Mouse (Mus musculus): ENCODE results near the gene Il17ra.
A peak's percentile ranks its signal among the peaks of the same experiment; 100 is the strongest.

Il17ra gene

GRCm38 (mm10) chr6:120505531-120505930, 42.5 kb downstream of the Il17ra start:
- no peak for DNase-seq (ENCODE audit: low read depth in 1 of 2, low spot score in 2 of 2)

DNA sequence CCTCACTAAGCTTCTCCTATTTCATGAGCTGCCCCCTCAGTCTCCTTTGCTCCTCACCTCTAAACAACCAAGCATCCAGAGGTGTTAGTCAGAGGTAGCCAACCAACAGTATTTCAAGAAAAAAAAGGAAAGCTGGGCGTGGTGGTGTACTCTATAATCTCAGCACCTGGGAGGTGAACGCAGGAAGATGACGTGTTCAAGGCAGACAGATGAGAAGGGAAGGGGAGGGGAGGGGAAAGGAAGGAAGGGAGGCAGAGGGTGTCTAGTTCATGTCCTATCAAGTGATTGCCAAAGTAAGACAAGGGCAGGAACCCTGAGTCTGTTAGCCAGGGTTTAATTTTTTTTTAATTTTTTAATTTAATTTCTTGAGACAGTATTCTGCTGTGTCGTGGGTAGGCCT, 45.6 kb downstream of the Il17ra start:
- DNase-seq (ENCODE audit: low read depth in 1 of 2, low spot score in 2 of 2), result no peak

GRCm38 (mm10) chr6:120509975-120510374, 46.9 kb downstream of the Il17ra start:
- no peak for DNase-seq (ENCODE audit: low read depth in 1 of 2, low spot score in 2 of 2)

- no peak for DNase-seq (ENCODE audit: low read depth in 1 of 2, low spot score in 2 of 2)
Measured at GRCm38 (mm10) chr6:120510425-120510824, 47.4 kb downstream of the Il17ra start.

- DNase-seq (ENCODE audit: low read depth in 1 of 2, low spot score in 2 of 2), result no peak
Measured at GRCm38 (mm10) chr6:120511212-120511611, 48.2 kb downstream of the Il17ra start.

- no peak for DNase-seq (ENCODE audit: low read depth in 1 of 2, low spot score in 2 of 2)
Measured at GRCm38 (mm10) chr6:120516422-120516821, 53.4 kb downstream of the Il17ra start.

GRCm38 (mm10) chr6:120516879-120517278, 53.8 kb downstream of the Il17ra start:
- no peak for DNase-seq (ENCODE audit: low read depth in 1 of 2, low spot score in 2 of 2)

- no peak for DNase-seq (ENCODE audit: low read depth in 1 of 2, low spot score in 2 of 2)
Measured at GRCm38 (mm10) chr6:120517311-120517710, 54.3 kb downstream of the Il17ra start.

DNA sequence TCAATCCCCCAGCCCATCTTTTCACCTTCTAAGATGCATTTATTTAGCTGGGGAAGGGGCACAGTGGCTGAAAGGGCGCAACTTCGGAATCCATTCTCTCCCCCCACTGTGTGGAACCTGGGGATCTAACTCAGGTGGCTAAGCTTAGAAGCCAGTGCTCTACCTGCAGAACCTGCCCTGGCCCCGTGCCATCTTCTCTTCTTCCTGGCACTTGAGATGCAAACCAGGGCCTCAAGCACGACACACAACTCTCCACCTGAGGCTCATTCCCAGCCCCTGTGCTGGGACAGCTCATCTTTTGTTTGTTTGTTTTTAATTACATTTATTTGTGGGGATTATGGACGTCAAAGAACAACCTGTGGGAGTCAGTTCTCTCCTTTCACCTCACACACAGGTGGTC, 56.6 kb downstream of the Il17ra start:
- no peak for DNase-seq (ENCODE audit: low read depth in 1 of 2, low spot score in 2 of 2)

DNA sequence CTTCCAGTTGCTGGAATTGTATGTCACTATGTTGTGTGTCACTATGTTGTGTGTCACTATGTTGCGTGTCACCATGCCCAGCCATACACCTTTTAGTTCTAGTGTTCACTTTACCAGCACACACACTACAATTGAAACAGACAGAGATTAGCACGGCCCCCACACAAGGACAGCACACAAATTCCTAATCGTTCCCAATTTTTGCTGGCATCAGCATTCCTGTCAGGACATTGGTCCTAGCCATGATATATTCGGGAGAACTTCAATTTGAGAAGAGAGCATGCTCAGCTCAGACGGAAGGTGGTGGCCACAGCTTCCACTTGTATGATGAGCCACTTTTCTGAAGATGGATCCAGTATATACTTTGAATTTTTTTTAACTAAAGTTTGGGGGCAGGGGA, 61.7 kb downstream of the Il17ra start:
- no peak for DNase-seq (ENCODE audit: low read depth in 1 of 2, low spot score in 2 of 2)

DNA sequence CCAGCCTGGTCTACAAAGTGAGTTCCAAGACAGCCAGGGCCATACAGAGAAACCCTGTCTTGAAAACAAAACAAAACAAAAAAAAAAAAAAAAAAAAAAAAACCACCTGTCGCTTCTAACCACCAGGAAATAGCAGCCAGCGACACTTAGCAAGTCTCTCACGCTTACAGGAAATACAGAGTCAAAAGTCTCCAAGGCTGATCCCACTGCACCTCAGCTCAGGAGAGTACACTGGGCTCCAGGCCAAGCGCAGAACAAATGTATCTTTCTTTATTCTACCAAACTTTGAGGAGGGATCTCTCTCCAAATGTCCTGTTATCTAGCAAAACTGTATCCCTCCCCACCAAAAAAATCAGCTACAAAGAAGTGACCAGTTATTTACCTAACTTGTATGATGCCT, 66.1 kb downstream of the Il17ra start:
- DNase-seq (ENCODE audit: low read depth in 1 of 2, low spot score in 2 of 2), result no peak

GRCm38 (mm10) chr6:120531020-120531965, 68.2 kb downstream of the Il17ra start, which contains the start of gene Hdhd5:
Gene Hdhd5 (minus strand): TSS chr6:120531319.
- DNase-seq (ENCODE audit: low read depth in 1 of 2, low spot score in 2 of 2), result peak; percentile 20 to 74

- no peak for DNase-seq (ENCODE audit: low read depth in 1 of 2, low spot score in 2 of 2)
Measured at GRCm38 (mm10) chr6:120532594-120532993, 69.5 kb downstream of the Il17ra start.

DNA sequence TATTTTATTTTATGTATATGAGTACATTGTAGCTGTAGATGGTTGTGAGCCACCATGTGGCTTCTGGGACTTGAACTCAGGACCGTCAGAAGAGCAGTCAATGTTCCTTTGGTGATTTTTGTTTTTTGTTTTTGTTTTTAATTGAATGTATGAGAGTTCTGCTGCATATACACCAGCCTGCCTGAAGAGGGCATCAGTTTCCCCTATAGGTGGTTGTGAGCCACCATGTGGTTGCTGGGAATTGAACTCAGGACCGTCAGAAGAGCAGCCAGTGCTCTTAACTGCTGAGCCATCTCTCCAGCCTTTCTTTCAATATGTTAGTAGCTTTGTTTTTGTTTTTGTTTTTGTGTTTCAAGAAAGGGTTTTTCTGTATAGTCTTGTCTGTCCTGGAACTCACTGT, 73.3 kb downstream of the Il17ra start:
- no peak for DNase-seq (ENCODE audit: low read depth in 1 of 2, low spot score in 2 of 2)
